Mouse (Mus musculus) liver, embryonic 14.5 days (tissue): ENCODE results near the gene Gdpd1.

Source experiments
- CTCF ChIP-seq: IDR thresholded peaks from 2 replicates; pipeline ENCODE4 v1.5.1; 2016; ENCODE audit warnings: antibody characterized with exemption, low read depth, control low read depth
- EP300 ChIP-seq: IDR thresholded peaks from 2 replicates; pipeline ENCODE4 v1.6.1; 2016; ENCODE audit warnings: antibody characterized with exemption, low read depth

- no peak for TF ChIP-seq EP300
- TF ChIP-seq CTCF: no peak
Observed at GRCm38 (mm10) chr11:87026096-87026875, 47.6 kb downstream of the Gdpd1 start.
